Mouse (Mus musculus) ovary, postnatal 36 days (tissue): Measurements from ENCODE around the gene Vmn1r229.

ENCODE experiments used
- DNase-seq: peaks from one replicate; pipeline ENCODE4 v3.0.0; 2022; ENCODE audit warnings: low spot score, mixed read lengths

The Vmn1r229 gene

DNA sequence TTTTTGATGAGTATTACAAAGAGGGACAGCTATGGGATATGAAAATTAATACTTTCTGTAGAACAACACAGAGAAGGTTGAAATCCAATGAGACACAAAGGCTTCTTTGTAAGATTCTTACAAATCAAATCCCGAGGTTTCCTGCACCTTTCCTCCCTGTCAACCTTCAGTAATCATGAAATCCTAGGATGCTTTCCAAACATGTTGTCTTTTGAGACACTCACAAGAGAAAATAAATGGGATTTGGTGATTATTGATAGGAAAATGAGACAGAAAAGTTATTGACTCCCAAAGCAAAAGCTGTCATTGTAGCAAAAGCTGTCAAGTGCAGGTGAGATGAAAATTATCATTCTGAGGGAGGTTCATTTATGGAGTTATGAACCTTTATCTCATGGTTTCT lies at the start of gene Vmn1r229:
Vmn1r229 (plus strand) TSS at position 301 of the 400 bp plus-strand sequence.
- DNase-seq: no peak

- no peak for DNase-seq
These were observed 25.3 kb upstream of the Vmn1r229 start, which contains the start of gene Vmn1r228 for GRCm38 (mm10) chr17:20786057-20786456. Gene Vmn1r228 (minus strand): TSS chr17:20786157.

- DNase-seq: no peak
These were observed 28.8 kb downstream of the Vmn1r229 start, which contains the start of gene Vmn1r230 for GRCm38 (mm10) chr17:20840144-20840543. Gene Vmn1r230 (plus strand): TSS chr17:20840444.
